Mouse (Mus musculus): Measurements from ENCODE around the gene Tbc1d1. TPM values are rescaled to one million over a fixed set of nuclear protein-coding genes. Genes with fewer than 3 reads are reported as not detected.
"Not testable (repeated sequence)": the region's sequence is repeated elsewhere in the genome, so short reads cannot be mapped to it uniquely, and the experiment has no call there.

Tbc1d1 gene
- polyA plus RNA-seq, 1 experiment: 14.0 TPM

GRCm38 (mm10) chr5:64360147-64360875 is 204.2 kb downstream of the Tbc1d1 start:
- H3K4me3 ChIP-seq (ENCODE audit: low read depth, low read length): no peak overlapping the region
- TF ChIP-seq CTCF (IDR thresholded peaks at IDR 0.05; ENCODE audit: extremely low read depth, insufficient read length, insufficient replicate concordance, low read depth, low read length): no peak
- no peak for TF ChIP-seq POLR2A (IDR thresholded peaks at IDR 0.05; ENCODE audit: low read depth, low read length)
- H3K27ac ChIP-seq (ENCODE audit: insufficient read depth, low read depth, low read length): no peak overlapping the region
- no peaks in the 10 kb centered on the region for H3K27me3 ChIP-seq (ENCODE audit: control insufficient read depth, insufficient read depth, low read length)
- H3K4me1 ChIP-seq (ENCODE audit: control insufficient read depth, insufficient read depth, insufficient read length, low read length): peaks cover 15% of the 10 kb centered on the region
- WGBS: 72% methylated on average over 8 of the region's 8 CpGs
- no peaks in the 10 kb centered on the region for H3K36me3 ChIP-seq (ENCODE audit: control insufficient read depth, insufficient read depth, low read length)

- H3K4me1 ChIP-seq (ENCODE audit: control insufficient read depth, insufficient read depth, insufficient read length, low read length): peaks cover 15% of the 10 kb centered on the region
- not testable (repeated sequence) for H3K36me3 ChIP-seq (ENCODE audit: control insufficient read depth, insufficient read depth, low read length); H3K27me3 ChIP-seq (ENCODE audit: control insufficient read depth, insufficient read depth, low read length); H3K27ac ChIP-seq (ENCODE audit: insufficient read depth, low read depth, low read length); H3K4me3 ChIP-seq (ENCODE audit: low read depth, low read length)
These were observed 204.8 kb downstream of the Tbc1d1 start for GRCm38 (mm10) chr5:64360876-64361268.

GRCm38 (mm10) chr5:64363859-64364406 is 207.8 kb downstream of the Tbc1d1 start:
- H3K27me3 ChIP-seq (ENCODE audit: control insufficient read depth, insufficient read depth, low read length): no peaks in the 10 kb centered on the region
- WGBS: 60% methylated on average over 5 of the region's 5 CpGs
- peaks cover 23% of the 10 kb centered on the region for H3K4me1 ChIP-seq (ENCODE audit: control insufficient read depth, insufficient read depth, insufficient read length, low read length)
- TF ChIP-seq CTCF (IDR thresholded peaks at IDR 0.05; ENCODE audit: extremely low read depth, insufficient read length, insufficient replicate concordance, low read depth, low read length): no peak
- no peak for TF ChIP-seq POLR2A (IDR thresholded peaks at IDR 0.05; ENCODE audit: low read depth, low read length)
- H3K36me3 ChIP-seq (ENCODE audit: control insufficient read depth, insufficient read depth, low read length): no peaks in the 10 kb centered on the region
- H3K4me3 ChIP-seq (ENCODE audit: low read depth, low read length): no peak overlapping the region
- H3K27ac ChIP-seq (ENCODE audit: insufficient read depth, low read depth, low read length): no peak overlapping the region

- H3K27ac ChIP-seq (ENCODE audit: insufficient read depth, low read depth, low read length): no peak overlapping the region
- TF ChIP-seq POLR2A (IDR thresholded peaks at IDR 0.05; ENCODE audit: low read depth, low read length) (no peak), CTCF (IDR thresholded peaks at IDR 0.05; ENCODE audit: extremely low read depth, insufficient read length, insufficient replicate concordance, low read depth, low read length) (no peak)
- H3K4me1 ChIP-seq (ENCODE audit: control insufficient read depth, insufficient read depth, insufficient read length, low read length): peaks cover 20% of the 10 kb centered on the region
- WGBS: 21% methylated on average over 7 of the region's 7 CpGs
- H3K36me3 ChIP-seq (ENCODE audit: control insufficient read depth, insufficient read depth, low read length): no peaks in the 10 kb centered on the region
- no peaks in the 10 kb centered on the region for H3K27me3 ChIP-seq (ENCODE audit: control insufficient read depth, insufficient read depth, low read length)
- no peak overlapping the region for H3K4me3 ChIP-seq (ENCODE audit: low read depth, low read length)
These were observed 208.5 kb downstream of the Tbc1d1 start for GRCm38 (mm10) chr5:64364432-64365125.

GRCm38 (mm10) chr5:64365187-64366066 is 209.3 kb downstream of the Tbc1d1 start:
- H3K27me3 ChIP-seq (ENCODE audit: control insufficient read depth, insufficient read depth, low read length): no peaks in the 10 kb centered on the region
- H3K27ac ChIP-seq (ENCODE audit: insufficient read depth, low read depth, low read length): peak overlapping the region; percentile 55
- H3K4me1 ChIP-seq (ENCODE audit: control insufficient read depth, insufficient read depth, insufficient read length, low read length): peaks cover 18% of the 10 kb centered on the region
- no peak overlapping the region for H3K4me3 ChIP-seq (ENCODE audit: low read depth, low read length)
- TF ChIP-seq CTCF (IDR thresholded peaks at IDR 0.05; ENCODE audit: extremely low read depth, insufficient read length, insufficient replicate concordance, low read depth, low read length): no peak
- no peak for TF ChIP-seq POLR2A (IDR thresholded peaks at IDR 0.05; ENCODE audit: low read depth, low read length)
- 55% methylated on average over 11 of the region's 11 CpGs for WGBS
- no peaks in the 10 kb centered on the region for H3K36me3 ChIP-seq (ENCODE audit: control insufficient read depth, insufficient read depth, low read length)

GRCm38 (mm10) chr5:64366113-64366512 is 210.0 kb downstream of the Tbc1d1 start:
- 86% methylated on average over 9 of the region's 9 CpGs for WGBS
- Histone ChIP-seq H3K4me3 (ENCODE audit: low read depth, low read length) (no peak overlapping the region), H3K36me3 (ENCODE audit: control insufficient read depth, insufficient read depth, low read length) (no peaks in the 10 kb centered on the region), H3K27me3 (ENCODE audit: control insufficient read depth, insufficient read depth, low read length) (no peaks in the 10 kb centered on the region), H3K4me1 (ENCODE audit: control insufficient read depth, insufficient read depth, insufficient read length, low read length) (peaks cover 17% of the 10 kb centered on the region), H3K27ac (ENCODE audit: insufficient read depth, low read depth, low read length) (peak overlapping the region; percentile 3)
- TF ChIP-seq CTCF (IDR thresholded peaks at IDR 0.05; ENCODE audit: extremely low read depth, insufficient read length, insufficient replicate concordance, low read depth, low read length) (no peak), POLR2A (IDR thresholded peaks at IDR 0.05; ENCODE audit: low read depth, low read length) (no peak)

All from small intestine, adult 2 months (tissue).